Comparison of ENCODE assay signal across 8 mouse cellular contexts in genomic region chr19:52922678-52923495, GRCm38 (mm10).
DNase-seq lines count a peak whose midpoint lies in the region; ATAC-seq and TF ChIP-seq lines count a peak whose summit lies in the region.

No protein-coding gene starts in this region.

- H3K36me3 ChIP-seq in heart, adult 2 months (ENCODE audit: control insufficient read depth, insufficient read depth, low read length), result no peaks in the 10 kb centered on the region
- H3K36me3 ChIP-seq in limb, embryonic 12.5 days, result no peaks in the 10 kb centered on the region
- no peaks in the 10 kb centered on the region for H3K36me3 ChIP-seq in midbrain, embryonic 13.5 days
- H3K36me3 ChIP-seq in stomach, postnatal 0 days (ENCODE audit: control insufficient read depth, insufficient read depth, low read length), result no peaks in the 10 kb centered on the region

- no peak; the same call in 1 of the 2 replicates for ATAC-seq in cerebellum, adult (ENCODE audit: insufficient number of reproducible peaks, low FRiP score, low TSS enrichment)
- no peak for ATAC-seq in limb, embryonic 12.5 days (ENCODE audit: insufficient number of reproducible peaks, insufficient read depth, low FRiP score, low TSS enrichment, low read depth)
- ATAC-seq in midbrain, embryonic 13.5 days, result peak; percentile 87
- ATAC-seq in stomach, postnatal 0 days (ENCODE audit: low FRiP score, low TSS enrichment), result no peak

- TF ChIP-seq EP300 in heart, adult 2 months (IDR thresholded peaks at IDR 0.05; ENCODE audit: insufficient read depth, low read depth, low read length), result no peak
- TF ChIP-seq EP300 in stomach, postnatal 0 days (optimal IDR thresholded peaks at IDR 0.05), result no peak

- peaks cover 5% of the 10 kb centered on the region; the same call in 1 of the 2 replicates for H3K9me3 ChIP-seq in limb, embryonic 12.5 days
- no peaks in the 10 kb centered on the region for H3K9me3 ChIP-seq in midbrain, embryonic 13.5 days
- no peaks in the 10 kb centered on the region for H3K9me3 ChIP-seq in stomach, postnatal 0 days (ENCODE audit: control insufficient read depth, low read length)

- H3K27ac ChIP-seq in heart, adult 2 months, result no peak overlapping the region
- no peak overlapping the region for H3K27ac ChIP-seq in limb, embryonic 12.5 days
- H3K27ac ChIP-seq in midbrain, embryonic 13.5 days, result no peak overlapping the region
- H3K27ac ChIP-seq in stomach, postnatal 0 days (replicated peaks), result no peak overlapping the region

- intact Hi-C loops in heart, adult 2 months (cut with DNase I), result no loop called here

- no peak overlapping the region for H3K9ac ChIP-seq in heart, adult 2 months (ENCODE audit: low read depth, low read length)
- peak overlapping the region; percentile 42 for H3K9ac ChIP-seq in limb, embryonic 12.5 days (replicated peaks)
- no peak overlapping the region for H3K9ac ChIP-seq in midbrain, embryonic 13.5 days (replicated peaks)
- no peak overlapping the region for H3K9ac ChIP-seq in stomach, postnatal 0 days (ENCODE audit: low read length)

- peak overlapping the region; percentile 53 for H3K4me2 ChIP-seq in limb, embryonic 12.5 days
- peak overlapping the region; percentile 36 for H3K4me2 ChIP-seq in midbrain, embryonic 13.5 days (replicated peaks)
- H3K4me2 ChIP-seq in stomach, postnatal 0 days (replicated peaks; ENCODE audit: low read depth), result peak overlapping the region; percentile 25

- peak; percentile 78 for TF ChIP-seq CTCF in heart, adult 2 months (IDR thresholded peaks at IDR 0.05)
- TF ChIP-seq CTCF in stomach, postnatal 0 days (IDR thresholded peaks at IDR 0.05; ENCODE audit: low read depth), result peak; percentile 80

- no peaks in the 10 kb centered on the region for H3K4me1 ChIP-seq in heart, adult 2 months (ENCODE audit: control insufficient read depth, insufficient read depth, low read length)
- H3K4me1 ChIP-seq in limb, embryonic 12.5 days (replicated peaks), result 0 out of 2 replicates have a peak, but pooled peaks cover 2% of the 10 kb centered on the region
- H3K4me1 ChIP-seq in midbrain, embryonic 13.5 days (replicated peaks), result peaks cover 4% of the 10 kb centered on the region; the same call in 1 of the 2 replicates
- H3K4me1 ChIP-seq in stomach, postnatal 0 days (replicated peaks; ENCODE audit: control insufficient read depth, insufficient read depth), result no peaks in the 10 kb centered on the region

- no peaks in the 10 kb centered on the region for H3K27me3 ChIP-seq in heart, adult 2 months (ENCODE audit: control insufficient read depth, insufficient read depth, low read length)
- H3K27me3 ChIP-seq in limb, embryonic 12.5 days, result peaks cover 8% of the 10 kb centered on the region; the same call in 1 of the 2 replicates
- no peaks in the 10 kb centered on the region for H3K27me3 ChIP-seq in midbrain, embryonic 13.5 days
- no peaks in the 10 kb centered on the region for H3K27me3 ChIP-seq in stomach, postnatal 0 days (ENCODE audit: control insufficient read depth, insufficient read depth, low read length)

- no peaks in the 10 kb centered on the region for H3K79me2 ChIP-seq in heart, adult 2 months (replicated peaks; ENCODE audit: control insufficient read depth, insufficient read depth, low read length)

- peak; percentile 9 for DNase-seq in cerebellum, adult 11 months
- peak; percentile 82 for DNase-seq in embryo, embryonic 10 days (ENCODE audit: low spot score)
- DNase-seq in heart, adult 2 months, result peak; percentile 14 to 50
- DNase-seq in kidney, adult 8-10 months, result peak; percentile 4 to 54
- DNase-seq in stomach, postnatal 0 days (ENCODE audit: low spot score), result peak; percentile 61

- WGBS in heart, adult 2 months, result 11% methylated on average over 25 of the region's 25 CpGs
- 14% methylated on average over 25 of the region's 25 CpGs for WGBS in limb, embryonic 12.5 days
- 14% methylated on average over 25 of the region's 25 CpGs for WGBS in midbrain, embryonic 13.5 days
- WGBS in stomach, postnatal 0 days, result 9% methylated on average over 25 of the region's 25 CpGs

- TF ChIP-seq POLR2A in heart, adult 2 months (IDR thresholded peaks at IDR 0.05; ENCODE audit: insufficient read depth, low read depth, low read length), result no peak

- no peak overlapping the region for H3K4me3 ChIP-seq in heart, adult 2 months
- peak overlapping the region; percentile 13; the same call in 1 of the 2 replicates for H3K4me3 ChIP-seq in limb, embryonic 12.5 days (replicated peaks)
- H3K4me3 ChIP-seq in midbrain, embryonic 13.5 days (replicated peaks), result 0 out of 2 replicates have a peak overlapping the region, but pooled peaks have one; percentile 17
- no peak overlapping the region for H3K4me3 ChIP-seq in stomach, postnatal 0 days (ENCODE audit: low read depth, low read length)

Comparison
In these comparisons a context has a peak if more than half of its experiments do, and no peak if none do; other contexts are left out.
1. DNase-seq: peak in every context shown above with its lines; median percentile 82 in embryo, embryonic 10 days; 61 in stomach, postnatal 0 days; 32 in heart, adult 2 months; 29 in kidney, adult 8-10 months; 9 in cerebellum, adult 11 months.
2. H3K4me3 ChIP-seq: peak in limb, embryonic 12.5 days (single experiment) and midbrain, embryonic 13.5 days (single experiment); none in heart, adult 2 months (single experiment) and stomach, postnatal 0 days (single experiment).
3. Peak in every context shown above with its lines, with median percentiles within 50 percentile points of each other: H3K4me2 ChIP-seq.